Mouse (Mus musculus) E14TG2a.4 (cell line): ENCODE data around the gene Vps29.

ENCODE experiments used
- CTCF ChIP-seq: conservative IDR thresholded peaks from 2 replicates; pipeline ENCODE4 v1.5.1; 2014; ENCODE audit warnings: low read length
- NANOG ChIP-seq: IDR thresholded peaks from 2 replicates; pipeline ENCODE4 v1.6.1; 2014; ENCODE audit warnings: borderline replicate concordance, low read length, mixed read lengths

GRCm38 (mm10) chr5:122324608-122325431, 29.3 kb upstream of the Vps29 start:
- TF ChIP-seq CTCF (no peak), NANOG (no peak)
